Mouse (Mus musculus) erythroblast, embryonic 14.5 days (primary cell): ENCODE data around the gene Unk. TPM values are rescaled to one million over a fixed set of nuclear protein-coding genes. Genes with fewer than 3 reads are reported as not detected.

Experiments
- H3K27me3 ChIP-seq: 2 replicates; pipeline ENCODE4 v1.6.1; 2012; ENCODE audit warnings: inconsistent platforms; ENCODE audit not compliant: control insufficient read depth
- H3K36me3 ChIP-seq: 2 replicates; pipeline ENCODE4 v1.6.1; 2012; ENCODE audit warnings: mild to moderate bottlenecking, inconsistent platforms; ENCODE audit not compliant: control insufficient read depth
- H3K4me1 ChIP-seq: 2 replicates; pipeline ENCODE4 v1.6.1; 2012; ENCODE audit warnings: inconsistent platforms; ENCODE audit not compliant: control insufficient read depth
- H3K4me3 ChIP-seq: replicated peaks from 2 replicates; pipeline ENCODE3; 2012; ENCODE audit warnings: moderate library complexity, mild to moderate bottlenecking, inconsistent platforms
- H3K9me3 ChIP-seq: 2 replicates; pipeline ENCODE4 v1.6.1; 2012; ENCODE audit warnings: low read length, inconsistent platforms, mixed read lengths; ENCODE audit not compliant: control insufficient read depth
- GATA1 ChIP-seq: IDR thresholded peaks from 2 replicates; pipeline ENCODE4 v1.6.1; 2012; ENCODE audit warnings: low read length, inconsistent platforms, mixed read lengths
- TAL1 ChIP-seq: IDR thresholded peaks from 3 replicates; pipeline ENCODE4 v1.6.1; 2012; ENCODE audit warnings: low read length, inconsistent platforms, mixed read lengths
- polyA plus RNA-seq: library from polyadenylated mRNA; stranded (reverse); fragments of >175 nt; gene quantifications from 2 replicates; pipeline ENCODE4 v1.2.3, GENCODE M21; 2012

The Unk gene
- polyA plus RNA-seq, 1 experiment = 3.6 TPM

DNA sequence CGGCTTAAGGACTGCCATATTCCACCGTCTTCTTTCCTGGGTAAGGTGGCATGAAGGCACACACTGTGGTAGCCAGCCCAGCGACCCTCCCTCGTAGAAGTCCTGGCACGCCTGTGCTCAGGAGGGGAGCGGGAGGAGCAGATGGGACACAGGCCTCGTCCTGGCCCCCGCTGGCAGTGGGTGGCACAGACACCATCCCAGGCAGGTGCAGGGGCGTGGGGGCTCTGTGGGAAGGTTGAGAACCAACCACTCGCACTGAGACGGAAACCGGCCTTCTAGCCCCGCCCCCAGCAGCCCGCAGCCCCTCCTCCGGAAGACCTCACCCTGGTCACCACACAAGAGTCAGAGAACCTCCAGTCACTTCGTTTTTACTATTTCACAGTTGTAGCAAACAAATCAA lies 48.1 kb downstream of the Unk start:
- Histone ChIP-seq H3K9me3 (no peaks in the 10 kb centered on the region), H3K36me3 (peaks cover 90% of the 10 kb centered on the region), H3K4me3 (peak overlapping the region; percentile 82), H3K4me1 (peaks cover 88% of the 10 kb centered on the region), H3K27me3 (no peaks in the 10 kb centered on the region)
- TF ChIP-seq GATA1 = no peak
- no peak for TF ChIP-seq TAL1

DNA sequence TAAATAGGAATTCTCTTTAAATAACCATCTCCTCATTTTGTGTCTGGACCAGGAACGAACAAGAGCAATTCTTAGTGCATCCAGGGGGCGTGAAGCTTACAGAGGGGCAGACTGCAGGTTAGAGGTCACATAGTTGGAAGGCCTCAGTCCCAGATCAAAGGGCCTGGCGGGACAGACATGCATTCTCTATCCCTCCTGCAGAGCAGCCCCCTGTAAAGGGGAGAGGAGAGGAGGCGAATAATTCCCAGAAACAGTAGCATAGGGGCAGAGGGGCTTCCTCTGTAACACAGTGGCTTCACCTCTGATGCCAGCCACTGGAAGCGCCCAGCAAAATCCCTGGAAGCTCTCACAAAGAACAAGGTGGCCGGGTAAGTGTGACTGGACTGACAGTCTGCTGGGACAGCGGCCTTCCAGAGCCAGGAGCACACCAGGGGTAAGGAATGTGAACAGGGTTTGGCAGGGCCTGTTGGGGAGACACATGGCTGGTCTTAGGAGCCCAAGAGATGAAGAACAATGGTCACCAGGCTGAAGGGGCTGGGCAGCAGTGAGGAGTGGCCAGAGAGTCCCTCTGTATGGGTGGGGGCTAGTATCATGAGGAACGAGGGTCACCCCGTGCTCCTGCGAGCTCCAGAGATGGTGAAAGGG lies 48.7 kb downstream of the Unk start:
- no peaks in the 10 kb centered on the region for H3K27me3 ChIP-seq
- peaks cover 92% of the 10 kb centered on the region for H3K4me1 ChIP-seq
- H3K9me3 ChIP-seq = no peaks in the 10 kb centered on the region
- peaks cover 90% of the 10 kb centered on the region for H3K36me3 ChIP-seq
- no peak for TF ChIP-seq TAL1
- TF ChIP-seq GATA1 = no peak
- H3K4me3 ChIP-seq = peak overlapping the region; percentile 26

DNA sequence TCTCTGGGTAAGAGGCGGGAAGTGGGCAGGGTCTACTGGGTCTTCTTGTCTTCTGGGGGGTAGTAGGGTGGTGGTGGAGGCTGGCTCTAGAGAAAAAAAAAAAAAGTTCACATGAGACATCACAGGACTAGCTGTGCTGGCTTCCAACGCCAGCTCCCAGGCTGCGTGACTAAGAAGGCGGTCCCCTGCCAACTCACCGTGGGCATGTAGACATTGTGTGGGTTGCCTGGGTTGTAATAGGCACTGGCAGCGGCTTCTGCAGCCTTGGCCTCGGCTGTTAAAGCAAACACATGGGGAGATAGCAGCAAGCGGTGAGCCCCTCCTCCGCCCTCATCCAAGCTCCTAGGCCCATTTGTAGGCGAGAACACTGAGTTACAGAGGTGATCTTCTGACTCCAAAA lies 49.4 kb downstream of the Unk start:
- Histone ChIP-seq H3K36me3 (peaks cover 90% of the 10 kb centered on the region), H3K27me3 (no peaks in the 10 kb centered on the region), H3K4me3 (no peak overlapping the region), H3K9me3 (no peaks in the 10 kb centered on the region), H3K4me1 (peaks cover 93% of the 10 kb centered on the region)
- TF ChIP-seq TAL1 = no peak
- no peak for TF ChIP-seq GATA1

DNA sequence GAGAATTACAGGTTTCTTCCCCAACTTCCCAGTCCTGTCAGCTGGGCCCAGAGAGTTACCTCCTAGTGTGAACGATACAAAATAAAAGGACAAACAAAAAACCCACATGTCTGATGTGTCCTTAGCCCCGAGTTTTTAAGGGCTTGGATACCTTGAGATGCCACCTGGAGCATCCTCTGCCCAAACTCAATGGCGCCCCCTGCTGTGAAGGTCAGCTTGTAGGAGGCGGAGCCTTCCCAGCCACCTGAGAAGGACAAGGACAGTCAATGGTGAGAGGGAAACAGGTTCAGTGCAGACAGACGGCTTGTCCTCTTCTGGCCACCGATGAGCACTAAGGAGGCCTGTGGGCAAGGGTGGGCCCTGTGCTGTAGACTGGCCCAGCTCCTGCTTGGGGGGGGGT lies 51.0 kb downstream of the Unk start:
- Histone ChIP-seq H3K36me3 (peaks cover 88% of the 10 kb centered on the region), H3K4me3 (no peak overlapping the region), H3K27me3 (no peaks in the 10 kb centered on the region), H3K4me1 (peaks cover 96% of the 10 kb centered on the region), H3K9me3 (no peaks in the 10 kb centered on the region)
- TF ChIP-seq GATA1 (no peak), TAL1 (no peak)

DNA sequence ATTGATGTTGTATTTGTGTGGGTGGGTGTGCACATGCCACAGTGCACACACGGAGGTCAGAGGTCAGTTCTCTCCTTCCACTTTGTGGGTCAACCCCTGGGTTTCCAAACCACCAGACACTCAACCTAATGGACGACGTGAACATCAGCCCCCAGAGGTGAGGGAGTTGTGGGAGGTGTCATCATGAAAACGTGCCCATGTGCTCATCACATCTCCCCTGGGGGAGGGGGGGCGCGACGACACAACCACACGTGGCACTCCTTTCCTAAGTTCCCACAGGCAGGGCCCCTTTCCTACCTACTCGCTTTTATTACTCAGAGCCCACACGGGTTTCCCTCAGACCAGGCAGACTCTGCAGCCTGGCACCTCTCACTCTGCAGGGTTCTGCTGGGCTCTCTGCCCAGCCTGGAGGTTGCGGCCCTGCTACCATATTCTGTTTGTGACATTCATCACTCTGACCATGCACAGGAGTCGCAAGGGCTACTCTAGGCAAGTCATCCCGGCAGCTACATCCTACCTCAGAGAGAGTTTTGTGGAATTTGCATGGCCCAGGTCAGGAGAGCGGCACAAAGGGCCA lies 53.1 kb downstream of the Unk start:
- H3K4me1 ChIP-seq = peaks cover 86% of the 10 kb centered on the region
- TF ChIP-seq GATA1 (no peak), TAL1 (no peak)
- H3K27me3 ChIP-seq = no peaks in the 10 kb centered on the region
- no peak overlapping the region for H3K4me3 ChIP-seq
- no peaks in the 10 kb centered on the region for H3K9me3 ChIP-seq
- peaks cover 76% of the 10 kb centered on the region for H3K36me3 ChIP-seq

DNA sequence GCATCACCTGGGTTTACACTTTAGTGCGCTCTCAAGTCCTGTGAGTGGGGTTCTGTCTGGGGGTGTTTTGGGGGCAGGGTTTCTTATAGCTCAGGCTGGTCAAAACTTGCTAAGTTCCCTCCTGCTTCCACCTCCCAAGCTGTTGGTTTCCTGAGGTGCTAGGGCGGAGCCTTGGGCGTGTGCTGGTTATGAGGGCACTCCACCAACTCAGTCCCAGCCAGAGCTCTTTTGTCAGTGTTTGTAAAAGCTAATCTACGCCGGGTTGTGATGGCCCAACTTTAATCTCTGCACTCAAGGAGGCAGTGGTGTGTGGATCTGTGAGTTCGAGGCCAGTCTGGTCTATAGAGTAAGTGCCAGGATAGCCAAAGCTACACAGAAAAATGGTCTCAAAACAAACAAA lies 54.0 kb downstream of the Unk start:
- H3K4me1 ChIP-seq = peaks cover 84% of the 10 kb centered on the region

DNA sequence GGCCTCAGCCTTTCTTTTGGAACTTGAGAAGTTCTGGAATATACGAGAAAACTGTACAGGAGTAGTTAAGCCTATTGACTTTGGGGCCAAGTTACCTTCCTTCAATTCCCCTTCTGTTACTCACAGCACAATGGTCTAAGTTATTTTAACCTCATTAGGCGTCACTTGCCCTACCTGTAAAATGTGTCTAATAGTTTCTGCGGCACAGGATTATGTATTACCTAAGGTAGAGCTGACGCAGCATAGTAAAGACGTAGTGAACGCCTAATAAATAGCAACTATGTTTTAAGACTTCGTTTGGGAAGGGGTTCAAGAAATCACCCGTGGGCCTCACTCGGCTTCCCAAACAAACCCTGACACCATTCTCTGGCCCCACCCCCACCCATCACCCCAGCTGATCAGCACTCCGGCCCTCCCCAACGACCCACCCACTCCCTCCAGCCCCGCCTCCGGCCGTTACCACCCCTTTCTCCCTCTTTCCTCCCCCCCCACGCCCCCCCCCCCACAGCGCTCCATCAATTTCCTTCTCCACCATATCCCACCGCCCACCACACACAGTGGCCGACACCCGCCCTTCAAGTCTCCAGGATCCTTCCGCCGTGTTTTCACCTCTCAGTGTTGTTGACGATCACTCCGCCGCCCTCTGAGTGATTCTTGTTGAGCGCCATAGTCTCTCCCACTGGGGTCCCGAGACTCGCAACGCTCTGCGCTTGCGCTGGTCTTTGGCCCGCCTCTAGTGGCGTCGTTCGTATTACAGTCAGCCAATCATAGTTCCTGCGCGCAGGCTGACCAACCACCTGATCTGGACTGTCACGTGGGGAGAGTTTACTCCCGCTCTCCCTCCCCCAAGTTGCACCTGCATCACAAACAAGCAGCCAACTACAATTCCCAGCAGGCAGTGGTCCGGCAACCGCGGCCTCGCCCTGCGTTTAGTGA lies 56.4 kb downstream of the Unk start, which contains the start of gene Wbp2:
Gene Wbp2 (minus strand): TSS at position 738 of the 936 bp plus-strand sequence.
- TF ChIP-seq TAL1 (no peak), GATA1 (no peak)
- H3K36me3 ChIP-seq = peaks cover 42% of the 10 kb centered on the region
- no peaks in the 10 kb centered on the region for H3K9me3 ChIP-seq
- no peaks in the 10 kb centered on the region for H3K27me3 ChIP-seq
- H3K4me1 ChIP-seq = peaks cover 61% of the 10 kb centered on the region
- peak within 1 kb of the TSS; percentile 84 for H3K4me3 ChIP-seq

More for the DNA sequence above, 54.0 kb downstream of the Unk start:
- no peaks in the 10 kb centered on the region for H3K9me3 ChIP-seq
- no peaks in the 10 kb centered on the region for H3K27me3 ChIP-seq
- H3K36me3 ChIP-seq = peaks cover 66% of the 10 kb centered on the region
- peak overlapping the region; percentile 84 for H3K4me3 ChIP-seq
- TF ChIP-seq GATA1 = no peak
- TF ChIP-seq TAL1 = no peak

DNA sequence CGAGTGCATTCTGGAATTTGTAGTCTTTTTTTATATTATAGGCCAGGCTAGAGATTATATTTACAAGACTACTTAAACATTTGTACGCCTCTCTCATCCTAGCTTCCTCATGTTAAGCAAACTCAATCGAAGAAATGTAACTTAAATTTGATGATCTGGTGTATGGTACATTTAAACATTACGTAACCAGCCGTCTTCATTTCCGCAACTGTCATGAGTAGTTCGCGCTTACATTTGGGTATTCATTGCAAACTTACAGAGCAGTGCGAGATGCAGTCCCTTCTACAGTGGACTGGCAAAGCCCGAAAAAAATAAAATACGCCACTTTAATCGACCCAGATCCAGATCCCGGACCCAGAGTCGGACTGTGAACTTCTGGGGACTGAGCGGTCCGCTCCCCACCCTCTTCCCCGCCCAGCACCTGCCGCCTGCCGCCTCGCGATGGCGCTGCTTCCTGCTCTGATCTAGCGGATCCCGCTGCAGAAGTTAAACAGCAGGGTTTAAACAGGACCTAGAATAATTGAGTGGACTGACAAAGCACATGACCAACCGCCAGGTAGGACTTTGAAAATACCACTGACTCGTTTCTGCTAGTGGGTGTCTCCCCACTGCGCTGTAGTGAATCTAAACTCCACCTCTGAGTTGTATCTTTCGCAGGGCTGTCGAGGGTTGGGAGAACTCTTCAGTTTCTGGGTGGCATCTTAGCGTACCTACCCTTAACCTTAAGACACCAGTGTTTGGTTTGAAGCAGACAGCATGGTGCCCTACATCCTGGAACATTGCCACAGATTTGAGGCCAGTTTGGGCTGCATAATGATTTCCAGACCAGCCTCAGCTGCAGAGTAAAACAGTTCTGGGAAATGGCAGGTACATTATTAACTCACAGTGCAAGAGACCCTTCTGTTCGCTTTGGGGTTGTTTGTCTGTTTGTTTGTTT lies 57.3 kb downstream of the Unk start:
- peak overlapping the region; percentile 84 for H3K4me3 ChIP-seq
- no peaks in the 10 kb centered on the region for H3K9me3 ChIP-seq
- peaks cover 56% of the 10 kb centered on the region for H3K4me1 ChIP-seq
- H3K36me3 ChIP-seq = peaks cover 33% of the 10 kb centered on the region
- no peak for TF ChIP-seq GATA1
- no peak for TF ChIP-seq TAL1
- no peaks in the 10 kb centered on the region for H3K27me3 ChIP-seq
